Mouse (Mus musculus) right cerebral cortex, postnatal 4 days (tissue): ENCODE measurements around the gene Hmgxb4.

Source experiments
- DNase-seq: peaks from one replicate; pipeline ENCODE4 v3.0.0-alpha.2; 2022

The Hmgxb4 gene

DNA sequence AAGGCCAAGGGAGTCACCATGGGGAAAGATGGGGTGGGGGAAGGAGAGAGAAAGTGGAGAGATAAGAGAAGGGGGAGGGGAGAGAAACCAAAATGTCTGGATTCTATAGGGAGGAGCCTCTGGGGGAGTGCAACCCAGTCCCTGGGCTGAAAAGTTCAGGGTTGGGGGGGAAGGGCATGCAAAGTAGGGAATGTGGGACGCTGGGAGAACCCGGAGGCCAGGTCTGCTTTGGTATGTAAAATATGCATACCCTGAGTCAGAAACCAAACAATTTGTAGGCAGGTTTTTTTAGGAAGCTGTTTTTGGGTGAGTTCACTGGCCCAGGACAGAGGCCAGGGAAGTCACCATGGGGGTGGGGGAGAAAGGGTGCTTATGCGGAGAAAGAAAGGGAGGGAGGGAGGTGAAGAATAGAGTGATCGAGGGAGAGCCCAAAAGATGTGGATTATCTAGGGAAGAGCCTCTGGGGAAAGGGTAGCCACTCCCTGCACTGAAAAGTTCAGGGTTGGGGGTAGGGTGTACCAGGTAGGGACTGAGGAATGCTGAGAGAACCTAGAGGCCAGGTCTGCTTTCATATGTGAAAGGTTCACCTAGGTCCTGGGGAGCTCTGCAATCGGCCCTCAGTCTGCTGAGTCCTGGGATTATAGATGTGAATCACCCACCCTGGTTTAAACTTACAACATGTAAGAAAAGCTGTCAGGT is 25.3 kb downstream of the Hmgxb4 start:
- no peak for DNase-seq

- DNase-seq, result no peak
Measured at GRCm38 (mm10) chr8:75023660-75024316, 30.6 kb downstream of the Hmgxb4 start.

DNA sequence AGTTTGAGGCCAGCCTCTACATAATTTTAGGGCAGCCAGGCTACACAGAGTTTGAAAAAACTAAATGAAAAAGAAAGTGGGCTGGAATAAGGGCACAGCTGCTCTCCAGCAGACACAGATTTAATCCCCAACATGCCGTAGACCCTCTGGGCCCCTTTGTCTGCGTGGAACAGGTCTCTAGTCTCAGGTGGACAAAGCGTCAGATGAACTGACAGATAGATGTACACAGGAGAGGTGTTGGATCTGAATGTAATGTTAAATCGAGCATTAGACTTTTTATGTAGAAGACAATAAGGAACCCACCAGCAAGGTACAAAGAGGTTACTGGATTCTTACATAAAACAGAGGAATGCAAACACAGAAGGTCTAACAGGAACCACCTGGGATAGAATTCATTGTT is 32.7 kb downstream of the Hmgxb4 start:
- DNase-seq, result no peak

GRCm38 (mm10) chr8:75030453-75031024 is 37.4 kb downstream of the Hmgxb4 start:
- DNase-seq, result no peak

GRCm38 (mm10) chr8:75032961-75033360 is 39.8 kb downstream of the Hmgxb4 start:
- no peak for DNase-seq

DNA sequence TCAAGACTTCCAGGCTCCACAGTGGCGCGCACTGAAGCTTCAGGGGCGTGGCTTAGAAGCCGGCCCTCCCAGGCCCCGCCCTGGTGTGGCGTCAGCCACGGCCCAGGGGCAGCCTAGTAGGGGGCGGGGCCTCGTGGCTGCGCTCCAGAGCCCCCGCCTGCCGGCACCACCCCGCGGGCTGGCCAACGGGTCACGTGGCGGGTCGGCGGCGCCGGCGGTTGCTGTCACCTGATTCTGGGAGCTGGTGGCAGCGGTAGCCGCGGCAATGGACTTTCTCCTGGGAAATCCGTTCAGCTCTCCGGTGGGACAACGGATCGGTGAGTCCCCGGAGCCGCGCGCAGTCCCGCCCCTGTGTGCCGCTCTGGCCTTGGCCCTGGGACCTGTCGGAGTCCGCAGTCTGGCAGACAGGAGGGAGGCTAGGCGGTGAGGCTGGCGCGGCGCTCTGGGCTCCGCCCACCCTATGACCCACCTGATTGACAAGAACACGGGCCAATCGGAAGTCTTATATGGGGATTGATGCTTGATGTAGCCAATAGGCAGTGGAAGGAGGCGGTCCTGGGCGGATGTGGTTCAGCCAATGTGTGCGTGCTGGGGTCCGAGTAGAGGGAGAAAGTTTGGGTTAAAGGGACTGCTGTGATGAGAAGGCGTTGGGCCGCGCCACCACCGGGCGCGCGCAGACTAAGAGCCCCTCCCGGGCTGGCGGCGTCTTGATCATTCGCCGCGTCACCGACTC is 40.5 kb downstream of the Hmgxb4 start, which contains the start of gene Tom1:
Tom1 (plus strand) TSS at position 195 of the 733 bp plus-strand sequence.
- peak; percentile 98 for DNase-seq

- DNase-seq, result no peak
Measured at GRCm38 (mm10) chr8:75034285-75034684, 41.1 kb downstream of the Hmgxb4 start.

DNA sequence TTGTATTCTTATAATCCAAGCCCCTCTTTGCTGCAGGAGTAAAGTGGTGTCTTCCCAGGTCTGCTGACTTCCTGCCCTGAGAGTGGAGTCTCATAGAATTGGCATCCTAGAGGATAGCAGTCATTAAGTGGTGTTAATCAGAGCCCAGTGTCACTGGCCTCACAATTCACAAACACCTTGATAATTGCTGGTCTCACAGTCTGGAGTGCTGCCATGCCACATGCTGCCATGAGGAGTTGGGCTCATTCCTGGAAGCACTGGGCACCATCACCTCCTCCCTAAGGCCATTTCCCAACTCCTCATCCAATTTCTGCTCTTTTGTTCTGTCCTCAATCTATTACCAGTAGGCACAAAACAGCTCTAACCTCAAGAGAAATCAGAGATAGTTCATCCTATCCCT is 42.5 kb downstream of the Hmgxb4 start:
- no peak for DNase-seq

- DNase-seq, result no peak
Measured at GRCm38 (mm10) chr8:75038497-75038896, 45.3 kb downstream of the Hmgxb4 start.

DNA sequence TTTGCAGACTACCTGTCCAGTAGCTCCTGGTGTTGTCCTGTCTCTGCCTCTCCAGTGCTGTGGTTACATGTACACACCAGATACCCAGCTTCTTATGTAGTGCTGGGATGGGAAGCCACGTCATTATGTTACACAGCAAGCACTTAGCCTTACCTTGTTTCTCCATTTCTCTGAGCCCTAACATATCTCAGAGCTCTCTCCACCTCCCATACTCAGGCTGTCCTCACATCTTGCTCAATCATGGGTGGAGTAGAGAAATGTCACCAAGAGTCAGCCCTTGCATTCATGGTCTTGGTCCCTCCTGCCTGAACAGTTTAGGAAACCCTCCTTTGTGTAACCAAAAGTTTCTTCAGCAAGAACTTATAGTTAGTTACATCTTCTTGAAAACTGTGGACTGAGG is 46.6 kb downstream of the Hmgxb4 start:
- no peak for DNase-seq

DNA sequence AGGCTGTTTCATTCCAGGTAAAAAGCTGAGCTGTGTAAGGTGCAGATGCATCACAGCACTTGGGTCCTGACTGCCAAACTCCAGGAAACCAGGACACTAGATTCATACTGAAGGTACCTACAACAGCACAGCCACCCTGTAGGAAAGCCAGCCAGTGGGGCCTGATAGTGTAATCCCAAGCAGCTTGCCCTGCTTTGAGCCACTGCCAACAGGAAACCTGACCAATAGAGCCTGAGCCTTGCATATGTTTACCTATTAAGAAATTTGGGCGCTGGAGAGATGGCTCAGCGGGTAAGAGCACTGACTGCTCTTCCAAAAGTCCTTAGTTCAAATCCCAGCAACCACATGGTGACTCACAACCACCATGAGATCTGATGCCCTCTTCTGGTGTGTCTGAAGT is 49.0 kb downstream of the Hmgxb4 start:
- DNase-seq, result no peak

DNA sequence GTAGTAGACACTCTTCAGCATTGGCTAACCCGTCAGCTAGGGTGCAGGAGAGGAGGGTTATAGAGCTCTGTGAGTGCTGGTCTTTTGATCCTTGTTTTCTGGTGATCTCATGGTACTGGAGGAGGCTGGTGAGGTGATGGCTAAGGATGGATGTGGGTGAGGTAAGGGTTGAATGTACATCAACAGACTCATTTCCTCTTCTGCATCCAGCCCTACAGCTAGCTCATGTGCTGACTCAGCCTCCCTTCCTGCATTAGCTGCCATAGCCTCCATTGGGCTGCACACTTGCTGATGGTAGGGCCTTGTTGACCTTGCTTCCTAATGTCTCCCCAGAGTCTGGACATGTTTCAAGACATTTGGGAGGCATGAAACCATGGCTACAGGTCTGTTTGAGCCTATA is 49.8 kb downstream of the Hmgxb4 start:
- DNase-seq, result no peak

DNA sequence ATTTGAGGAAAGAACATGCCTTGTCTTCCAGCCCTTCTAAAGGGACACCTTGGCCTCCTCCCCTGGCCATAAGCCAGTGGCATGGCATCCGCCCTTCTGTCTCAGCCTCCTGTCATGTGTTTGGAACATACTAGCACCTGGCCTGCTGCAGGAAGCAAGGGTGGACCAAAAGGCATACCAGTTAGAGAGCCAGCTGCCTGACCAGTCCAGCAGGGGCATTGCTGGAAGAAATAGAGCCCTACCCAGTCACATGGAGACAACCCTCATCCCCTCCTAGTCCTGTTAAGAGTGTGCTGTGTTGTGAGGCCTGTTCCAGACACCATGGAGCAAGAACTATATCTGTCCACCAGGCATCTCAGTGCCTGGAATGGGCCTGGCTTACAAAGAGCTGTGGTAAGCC is 53.1 kb downstream of the Hmgxb4 start:
- no peak for DNase-seq

DNA sequence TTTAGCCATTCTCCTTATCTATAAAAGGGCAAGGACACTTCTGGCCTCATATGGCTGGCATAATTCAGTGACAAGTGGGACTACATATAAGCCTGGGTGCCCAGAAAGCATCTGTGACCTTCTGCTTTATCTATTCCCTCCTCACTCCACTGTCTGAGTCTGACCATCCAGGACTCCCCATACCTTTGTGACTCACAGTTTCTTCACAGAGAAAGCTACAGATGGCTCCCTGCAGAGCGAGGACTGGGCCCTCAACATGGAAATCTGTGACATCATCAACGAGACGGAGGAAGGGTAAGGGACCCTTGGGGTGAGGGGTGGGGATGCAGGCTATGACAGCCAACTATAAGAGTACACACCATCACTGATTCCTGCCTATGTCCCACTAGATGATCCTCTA is 54.6 kb downstream of the Hmgxb4 start:
- no peak for DNase-seq

- no peak for DNase-seq
Measured at GRCm38 (mm10) chr8:75053342-75053741, 60.2 kb downstream of the Hmgxb4 start.

DNA sequence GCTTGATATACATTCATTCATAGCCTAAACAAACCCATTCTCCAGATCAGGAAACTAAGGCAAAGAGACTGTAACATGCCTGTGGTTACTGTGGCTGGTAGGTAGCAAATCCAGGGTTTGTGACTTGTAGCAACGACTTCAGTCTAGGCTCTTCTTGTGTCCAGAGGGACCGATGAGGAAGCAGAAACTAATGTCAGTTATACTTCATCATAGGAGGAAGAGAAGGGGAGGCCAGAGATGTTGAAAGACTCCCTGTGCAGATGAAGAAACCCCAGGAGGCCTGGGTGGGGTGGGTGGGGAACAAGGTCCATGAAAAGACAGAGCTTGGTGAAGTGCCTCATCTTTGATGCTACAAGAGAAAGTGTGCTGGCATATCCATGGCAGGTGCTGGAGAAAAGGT is 62.5 kb downstream of the Hmgxb4 start:
- DNase-seq, result no peak

DNA sequence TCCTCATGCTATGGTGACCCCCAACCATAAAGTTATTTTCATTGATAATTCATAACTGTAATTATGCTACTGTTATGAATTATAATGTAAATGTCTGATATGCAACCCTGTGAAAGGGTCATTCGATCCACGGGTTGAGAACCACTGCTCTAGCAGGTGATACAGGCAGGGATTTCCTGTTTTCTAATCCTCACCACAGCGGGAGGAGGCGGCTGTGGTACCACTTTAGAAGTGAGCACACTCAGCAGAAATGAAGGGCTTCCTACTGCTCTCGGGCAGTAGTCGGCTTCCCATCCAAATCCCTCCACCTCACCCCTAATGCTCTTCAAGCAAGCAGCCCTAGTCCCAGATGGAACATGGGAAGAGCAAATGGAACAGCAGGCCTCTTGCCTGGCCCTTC is 66.9 kb downstream of the Hmgxb4 start:
- DNase-seq, result no peak

DNA sequence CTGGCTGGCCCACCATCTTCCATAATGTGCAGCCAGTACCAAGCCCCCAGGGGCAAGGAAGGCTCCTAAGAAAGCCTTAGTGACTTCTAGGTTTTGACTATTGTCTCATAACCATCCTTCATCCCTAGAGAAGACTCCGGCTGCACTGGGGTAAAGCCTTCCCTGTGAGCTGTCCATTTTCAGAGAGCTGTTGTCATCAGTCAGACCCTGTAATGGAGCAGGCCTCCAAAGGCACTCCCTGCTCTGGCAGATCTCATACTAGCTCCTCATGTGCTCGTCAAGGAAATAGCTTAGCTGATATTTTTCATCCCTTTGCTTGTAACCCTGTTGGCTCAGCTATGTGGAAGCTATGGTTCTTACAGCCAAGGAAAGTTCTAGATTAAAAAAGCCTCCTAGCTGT is 67.7 kb downstream of the Hmgxb4 start:
- no peak for DNase-seq

DNA sequence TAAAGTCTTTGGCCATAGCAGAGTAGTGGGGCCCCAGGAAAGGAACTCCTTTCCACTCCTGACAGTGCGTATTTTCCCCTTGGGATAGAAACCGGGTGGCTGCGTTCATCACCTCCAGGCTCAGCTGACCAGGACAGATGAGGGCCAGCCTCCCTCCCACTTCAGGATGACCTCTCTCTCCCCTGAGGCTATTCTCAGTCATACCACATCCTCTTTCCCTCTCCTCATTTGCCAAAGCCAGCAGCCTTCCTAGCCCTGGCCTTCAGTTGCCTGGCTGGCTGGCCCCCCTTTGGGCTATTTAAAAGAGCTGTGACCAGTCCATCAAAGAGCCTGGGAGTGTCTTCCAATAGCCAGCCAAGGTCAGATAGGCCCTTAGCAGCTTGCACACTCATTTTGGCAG is 70.1 kb downstream of the Hmgxb4 start:
- DNase-seq, result no peak

- DNase-seq, result no peak
Measured at GRCm38 (mm10) chr8:75064790-75065189, 71.6 kb downstream of the Hmgxb4 start.

- no peak for DNase-seq
Measured at GRCm38 (mm10) chr8:75067287-75067686, 74.1 kb downstream of the Hmgxb4 start.

- DNase-seq, result no peak
Measured at GRCm38 (mm10) chr8:75070297-75070696, 77.1 kb downstream of the Hmgxb4 start.

DNA sequence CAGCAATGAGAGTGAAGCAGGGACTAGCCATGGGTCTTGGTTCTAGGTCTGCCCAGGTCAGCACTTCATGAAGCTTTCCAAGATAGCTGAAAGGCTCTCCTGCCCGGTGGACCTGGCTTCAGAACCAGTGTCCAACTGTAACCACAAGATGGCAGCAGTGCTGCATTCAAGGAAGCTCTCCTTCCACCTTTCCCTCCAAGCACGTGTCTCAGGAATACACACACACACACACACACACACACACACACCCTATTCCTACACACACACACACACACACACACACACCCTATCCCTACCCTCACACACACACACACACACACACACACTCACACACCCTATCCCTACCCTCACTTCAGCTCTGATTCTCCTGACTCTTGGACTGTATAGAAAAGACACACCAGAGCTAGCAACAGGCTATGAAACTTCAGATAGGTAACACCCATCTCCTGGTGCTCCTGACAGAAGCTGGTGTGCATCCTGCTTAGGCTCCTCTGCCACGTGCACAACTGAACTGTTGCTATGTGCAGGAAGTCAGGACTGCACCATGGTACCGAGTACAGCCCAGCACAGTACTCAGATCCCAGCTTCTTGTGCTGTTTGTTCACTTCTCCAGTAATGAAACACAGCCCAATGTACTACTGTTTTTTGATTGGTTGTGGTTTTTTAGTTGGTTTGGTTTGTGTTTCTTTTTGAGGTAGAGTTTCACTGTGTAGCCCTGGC is 78.6 kb downstream of the Hmgxb4 start:
- DNase-seq, result peak; percentile 79
